Mouse (Mus musculus): Measurements from ENCODE around the gene Zfp108.
"Not testable (repeated sequence)": the region's sequence is repeated elsewhere in the genome, so short reads cannot be mapped to it uniquely, and the experiment has no call there.

The Zfp108 gene

GRCm38 (mm10) chr7:24254633-24255474 is at the start of gene Zfp108:
TSS of gene Zfp108 (plus strand) at chr7:24254794.
- peak; percentile 46 for DNase-seq (ENCODE audit: low spot score)

DNA sequence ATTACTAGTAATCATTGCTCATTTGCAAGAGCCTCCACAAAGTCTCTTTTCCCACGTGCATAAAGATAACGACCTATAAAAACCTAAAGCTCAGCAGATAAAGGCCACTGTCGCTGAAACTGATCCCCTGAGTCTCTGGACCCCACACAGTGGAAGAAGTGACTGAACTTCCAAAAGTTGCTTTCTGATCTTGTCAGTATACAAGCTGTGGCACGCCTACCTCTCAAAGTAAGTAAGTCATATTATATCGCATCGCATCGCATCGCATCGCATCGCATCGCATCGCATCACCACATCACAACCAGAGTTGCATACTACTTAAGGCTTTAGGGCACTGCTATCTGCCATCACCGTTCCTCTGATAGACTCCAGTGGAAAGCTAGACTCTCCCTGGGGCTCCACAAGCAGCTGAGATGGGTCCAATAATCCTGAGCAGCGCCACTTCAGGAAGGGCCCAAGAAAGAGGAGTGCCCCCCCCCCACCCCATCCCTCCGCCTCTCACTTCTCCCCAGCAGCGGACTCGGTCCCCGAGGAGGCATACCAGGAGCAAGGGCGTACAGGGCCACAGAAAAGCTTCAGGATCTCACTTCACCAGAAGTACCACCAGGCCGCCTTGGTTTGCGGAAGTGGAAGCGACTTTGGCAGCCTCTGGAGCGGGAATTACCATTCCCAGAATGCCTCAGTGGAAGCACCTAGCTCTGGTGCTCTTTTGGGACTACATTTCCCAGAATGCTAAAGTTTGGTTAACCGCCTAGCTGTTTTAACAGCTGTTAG is 46.9 kb upstream of the Zfp108 start:
- DNase-seq (ENCODE audit: low spot score) = peak; percentile 6

DNA sequence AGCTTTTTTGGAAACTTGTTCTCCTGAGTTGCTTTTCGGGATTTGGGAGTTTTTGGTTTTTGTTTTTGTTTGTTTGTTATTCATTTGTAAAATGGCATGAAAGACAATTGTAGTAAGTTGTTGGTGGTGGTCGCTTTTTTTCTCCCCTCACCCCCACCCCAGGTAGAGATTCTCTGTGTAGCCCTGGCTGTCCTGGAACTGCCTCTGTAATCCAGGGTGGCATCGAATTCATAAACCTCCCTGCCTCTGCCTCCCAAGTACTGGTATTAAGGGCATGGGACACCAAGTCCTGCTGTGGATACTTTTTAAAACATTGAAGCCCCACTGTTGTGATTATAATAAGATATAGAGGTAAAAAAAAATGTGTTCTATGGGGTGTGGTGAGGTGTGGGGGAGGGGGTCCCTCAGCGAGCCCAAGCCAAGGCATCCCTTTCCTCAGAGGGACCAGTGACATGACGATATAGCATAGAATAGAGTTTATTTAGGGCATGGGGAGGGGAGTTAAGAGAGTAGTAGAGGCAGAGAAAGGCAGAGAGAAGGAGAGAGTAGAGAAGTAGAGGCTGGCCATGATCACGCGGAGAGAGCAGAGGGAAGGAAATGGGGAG is 46.2 kb upstream of the Zfp108 start:
- DNase-seq (ENCODE audit: low spot score) = no peak

- DNase-seq (ENCODE audit: low spot score) = no peak
Measured at GRCm38 (mm10) chr7:24210296-24210695, 44.3 kb upstream of the Zfp108 start.

DNA sequence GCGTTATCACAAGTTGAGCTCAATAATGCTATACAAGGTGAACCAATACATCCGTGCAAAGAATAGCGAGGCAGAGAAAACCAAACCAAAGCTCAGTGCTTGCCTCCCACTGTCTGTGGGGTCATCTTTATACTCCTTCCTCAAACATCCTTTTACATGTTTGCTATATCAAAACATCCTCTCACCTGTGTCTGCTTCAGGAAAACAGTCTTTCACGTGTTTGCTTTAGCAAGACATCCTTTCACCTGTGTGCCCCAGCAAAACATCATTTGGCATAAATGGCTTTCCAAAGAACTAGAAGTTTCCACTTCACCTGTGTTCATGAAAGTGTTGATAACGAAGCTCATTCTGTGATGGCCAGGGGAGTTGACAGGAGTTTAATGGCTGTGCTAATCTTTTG is 43.3 kb upstream of the Zfp108 start, which contains the start of gene Zfp111:
Gene Zfp111 (minus strand): TSS at position 101 of the 400 bp plus-strand sequence.
- DNase-seq (ENCODE audit: low spot score) = no peak

- peak; percentile 44 for DNase-seq (ENCODE audit: low spot score)
Measured at GRCm38 (mm10) chr7:24237040-24237791, 17.4 kb upstream of the Zfp108 start, which contains the start of gene Zfp109. TSS of gene Zfp109 (minus strand) at chr7:24237560.

DNA sequence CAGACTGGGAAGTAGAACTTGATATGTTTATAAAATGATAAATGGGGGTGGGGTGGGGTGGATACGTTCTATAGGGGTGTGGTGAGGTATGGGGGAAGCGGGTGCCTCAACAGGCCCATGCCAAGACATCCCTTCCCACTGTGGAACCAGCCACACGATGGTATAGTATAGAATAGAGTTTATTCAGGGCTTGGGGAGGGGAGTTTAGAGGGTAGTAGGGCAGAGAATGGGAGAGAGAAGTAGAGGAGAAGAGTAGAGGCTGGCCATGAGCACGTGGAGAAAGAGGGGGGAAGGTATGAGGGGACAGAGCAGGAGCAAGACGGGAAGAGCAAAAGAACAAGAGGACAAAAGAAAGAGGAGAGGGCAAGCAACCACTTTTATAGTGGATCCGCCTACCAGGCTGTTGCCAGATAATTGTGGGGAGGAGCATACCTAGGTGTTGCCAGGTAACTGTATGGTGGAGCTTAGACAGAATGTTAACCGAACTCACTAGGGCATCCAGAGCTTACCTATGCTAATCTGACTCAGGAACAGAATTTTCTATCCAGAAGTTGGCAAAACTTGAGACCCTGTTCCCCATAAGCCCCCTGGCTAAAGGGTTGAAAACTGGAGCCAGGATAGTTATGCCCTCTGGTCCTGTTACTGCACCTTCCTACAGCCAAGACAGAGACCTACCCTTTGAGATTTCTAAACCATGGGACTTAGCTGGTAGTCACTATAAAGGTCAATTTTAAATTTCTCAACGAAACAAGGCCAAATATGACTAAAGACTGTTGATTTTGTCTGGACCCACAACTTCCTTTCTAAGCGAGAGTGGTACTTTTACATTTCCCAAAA is 597 bp upstream of the Zfp108 start:
- DNase-seq (ENCODE audit: low spot score) = no peak

GRCm38 (mm10) chr7:24259306-24259999 is 4.9 kb downstream of the Zfp108 start:
- DNase-seq (ENCODE audit: low spot score) = no peak

DNA sequence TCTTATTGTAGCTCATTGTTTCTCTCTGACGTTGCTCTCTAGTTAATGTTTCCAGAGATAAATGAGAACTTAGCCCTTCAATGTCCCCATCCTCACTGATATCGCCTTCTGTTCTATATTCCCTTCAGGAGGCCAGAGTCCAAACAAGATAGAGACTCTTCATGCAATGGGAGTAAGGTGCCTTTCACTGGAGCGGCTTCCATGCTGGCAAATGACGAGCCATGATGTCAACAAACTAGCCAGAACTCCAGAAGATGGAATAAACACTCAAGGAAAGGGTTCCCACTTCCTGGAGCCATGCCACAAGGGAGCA is 5.4 kb downstream of the Zfp108 start:
- DNase-seq (ENCODE audit: low spot score) = no peak

GRCm38 (mm10) chr7:24268176-24269155 is 13.9 kb downstream of the Zfp108 start:
- no peak for DNase-seq (ENCODE audit: low spot score)

DNA sequence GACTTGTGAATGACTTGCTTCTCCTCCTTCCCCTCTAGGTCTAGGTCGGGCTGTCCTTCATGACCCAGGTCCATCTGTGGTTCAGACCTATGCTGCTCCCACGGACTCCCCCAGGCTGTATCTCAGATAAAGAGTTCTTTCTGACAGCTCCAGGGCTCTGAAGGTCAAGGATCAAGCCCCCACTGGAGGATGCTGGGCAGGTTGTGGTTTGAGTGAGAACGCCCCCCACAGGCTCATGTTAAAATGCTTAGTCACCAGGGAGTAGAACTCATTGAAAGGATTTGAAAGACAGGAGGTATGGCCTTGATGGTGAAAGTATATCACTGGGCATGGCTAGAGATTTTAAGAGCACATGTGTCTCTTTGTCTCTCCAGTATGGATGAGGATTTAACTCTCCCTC is 14.7 kb downstream of the Zfp108 start:
- DNase-seq (ENCODE audit: low spot score) = no peak

- DNase-seq (ENCODE audit: low spot score) = no peak
Measured at GRCm38 (mm10) chr7:24269667-24270287, 15.2 kb downstream of the Zfp108 start.

DNA sequence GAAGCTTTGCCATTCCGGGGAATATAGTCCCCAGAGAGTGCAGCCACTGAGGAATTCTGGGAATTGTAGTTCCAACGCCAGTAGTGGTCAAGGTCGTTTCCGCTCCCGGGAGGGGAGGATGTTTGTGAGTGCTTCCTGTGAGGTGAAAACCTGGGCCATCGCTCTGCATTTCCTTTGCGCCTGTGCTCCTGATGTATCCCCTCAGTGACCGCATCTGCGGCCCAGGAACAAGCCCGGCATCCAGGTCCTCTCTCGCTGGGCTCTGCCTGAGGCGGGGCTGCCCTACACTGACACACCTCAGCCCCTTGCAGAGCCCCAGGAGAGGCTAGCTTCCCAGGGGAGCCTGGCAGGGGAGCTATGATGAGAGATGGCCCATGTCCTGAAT is 15.7 kb downstream of the Zfp108 start, which contains the start of gene Zfp93:
Gene Zfp93 (plus strand): TSS at position 133 of the 385 bp plus-strand sequence.
- DNase-seq (ENCODE audit: low spot score) = peak; percentile 52

GRCm38 (mm10) chr7:24271191-24271590 is 16.6 kb downstream of the Zfp108 start:
- DNase-seq (ENCODE audit: low spot score) = no peak

- no peak for DNase-seq (ENCODE audit: low spot score)
Measured at GRCm38 (mm10) chr7:24274456-24274855, 19.9 kb downstream of the Zfp108 start.

DNA sequence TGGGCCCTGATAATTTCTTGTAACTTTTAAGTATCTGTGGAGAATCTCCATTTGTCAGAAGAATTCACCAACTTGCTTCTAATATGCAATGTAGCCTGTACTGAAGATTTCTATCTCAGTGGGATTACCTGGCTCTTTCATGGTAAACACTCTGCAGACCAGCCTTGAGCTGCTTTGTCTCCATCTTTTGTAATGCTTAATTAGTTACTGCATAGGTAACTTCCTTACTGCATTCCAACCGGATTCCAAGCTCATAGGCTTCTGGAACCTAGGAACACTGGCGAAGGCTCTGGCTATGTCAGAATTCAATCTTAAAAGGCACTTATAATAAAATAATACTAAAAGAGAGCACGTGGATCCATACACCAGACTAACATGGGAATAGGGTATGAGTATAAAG is 24.2 kb downstream of the Zfp108 start:
- DNase-seq (ENCODE audit: low spot score) = not testable (repeated sequence)

DNA sequence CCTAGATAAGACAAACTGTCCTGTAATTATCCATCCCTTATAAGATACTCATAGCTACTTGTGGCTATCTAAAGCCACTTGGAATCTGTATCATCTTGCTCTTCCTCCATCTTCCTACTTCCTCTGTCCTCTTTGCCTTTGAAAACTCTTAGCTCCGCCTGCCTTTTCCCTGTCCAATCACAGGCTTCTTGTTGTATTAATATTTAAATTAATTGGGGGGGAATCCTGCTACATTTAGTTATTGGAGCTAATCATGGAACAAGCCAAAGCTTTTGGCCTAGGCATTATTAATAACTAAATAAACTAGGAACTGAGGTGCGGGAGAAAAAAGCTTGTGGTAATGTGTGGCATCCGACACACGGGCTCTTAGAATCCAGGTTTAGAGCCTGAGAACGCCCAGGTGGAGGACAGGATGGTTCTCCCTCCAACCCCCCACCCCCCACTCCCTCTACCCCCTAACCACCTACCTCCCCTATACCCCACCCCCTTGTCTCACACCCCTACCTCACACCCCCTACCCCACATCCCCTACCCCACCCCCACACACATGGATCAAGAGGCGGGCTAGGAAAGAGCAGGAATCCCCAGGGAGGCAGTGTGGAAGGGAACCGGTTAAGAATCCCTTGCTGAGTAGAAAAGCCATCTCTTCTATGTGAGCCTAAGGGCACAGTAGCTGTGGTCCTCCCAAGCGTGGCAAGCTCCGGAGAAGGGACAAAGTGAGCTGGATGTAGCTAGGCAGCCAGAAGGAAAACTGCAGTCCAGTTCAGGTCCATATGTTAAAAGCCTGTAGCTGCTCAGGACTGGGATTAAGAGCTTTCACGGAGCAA is 25.6 kb downstream of the Zfp108 start:
- DNase-seq (ENCODE audit: low spot score) = no peak

GRCm38 (mm10) chr7:24280858-24281145 is 26.2 kb downstream of the Zfp108 start:
- DNase-seq (ENCODE audit: low spot score) = no peak
